Mouse (Mus musculus) lung, adult 2 months (tissue): ENCODE measurements around the gene Gadl1.

Experiments used
- CTCF ChIP-seq: fragments of 200-500 bp; IDR thresholded peaks from 2 replicates; pipeline ENCODE4 v1.5.1; 2011; ENCODE audit warnings: mild to moderate bottlenecking, low read length, control low read depth; ENCODE audit not compliant: insufficient read depth
- POLR2A ChIP-seq: fragments of 200-500 bp; IDR thresholded peaks from 2 replicates; pipeline ENCODE4 v1.6.1; 2011; ENCODE audit warnings: low read depth, mild to moderate bottlenecking, control low read depth, low read length, borderline replicate concordance; ENCODE audit errors: extremely low read depth

- no peak for TF ChIP-seq CTCF
- TF ChIP-seq POLR2A, result no peak
These were observed 16.1 kb upstream of the Gadl1 start for GRCm38 (mm10) chr9:115893131-115893530.
